Mouse (Mus musculus): ENCODE measurements at regions not wholly inside any gene's neighbourhood (a gene's known extent, or its start where the extent isn't known, plus 50 kb on each side); places are given as distances from the start of the nearest gene placed in this dataset.

- no peak for DNase-seq (ENCODE audit: low spot score in 2 of 2)
Observed at GRCm38 (mm10) chr6:24037919-24038318, 68.1 kb upstream of the Tas2r118 start.

DNA sequence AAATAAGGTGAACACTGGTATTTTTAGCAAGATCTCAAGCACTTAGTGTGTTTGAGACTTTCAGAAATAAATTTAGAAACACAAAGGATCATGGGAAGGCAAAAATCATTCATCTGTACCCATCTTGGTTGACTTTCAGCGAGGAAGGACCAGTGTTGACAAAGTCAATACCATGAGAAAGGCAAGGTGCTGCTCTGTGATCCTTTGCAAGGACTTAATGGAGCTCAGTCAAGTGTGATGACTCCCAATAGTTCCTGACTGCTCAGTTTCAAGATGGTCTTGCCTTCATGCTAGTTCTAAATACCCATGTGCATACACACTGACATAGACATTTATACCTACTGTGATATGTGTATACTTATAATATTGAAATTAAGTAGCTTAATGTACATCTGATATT is 56.5 kb upstream of the Tas2r118 start:
- DNase-seq (ENCODE audit: low spot score in 2 of 2), result no peak

DNA sequence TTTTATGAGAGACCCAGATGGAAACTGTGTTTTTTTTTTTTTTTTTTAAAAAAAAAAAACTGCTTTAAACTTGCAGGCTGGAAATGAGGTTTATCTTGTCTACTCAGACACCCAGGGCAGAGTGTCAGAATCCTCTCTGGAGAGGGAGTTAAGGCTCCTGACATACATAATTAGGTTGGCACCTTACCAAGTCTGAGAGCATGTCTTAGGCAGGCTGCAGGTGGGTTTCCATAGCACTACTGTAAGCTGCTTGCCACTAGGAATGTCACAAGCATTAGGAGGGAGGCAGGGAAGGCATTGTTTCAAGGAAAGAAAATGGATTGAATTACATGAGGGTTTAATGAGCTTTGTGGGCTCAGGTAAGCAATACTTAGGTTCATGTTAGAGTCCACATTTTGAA is 55.9 kb upstream of the Tas2r118 start:
- DNase-seq (ENCODE audit: low spot score in 2 of 2), result peak in 1 of 2 experiments; percentile 19
